Mouse (Mus musculus) frontal cortex, postnatal 25 days (tissue): ENCODE measurements around the gene Vmn1r36.
"Not testable (repeated sequence)": the region's sequence is repeated elsewhere in the genome, so short reads cannot be mapped to it uniquely, and the experiment has no call there.

Experiments
- DNase-seq, 2 experiments: peaks; one replicate each; pipeline ENCODE4 v3.0.0; 2022; ENCODE audit warnings: low spot score in 2 of 2

Gene Vmn1r36

DNA sequence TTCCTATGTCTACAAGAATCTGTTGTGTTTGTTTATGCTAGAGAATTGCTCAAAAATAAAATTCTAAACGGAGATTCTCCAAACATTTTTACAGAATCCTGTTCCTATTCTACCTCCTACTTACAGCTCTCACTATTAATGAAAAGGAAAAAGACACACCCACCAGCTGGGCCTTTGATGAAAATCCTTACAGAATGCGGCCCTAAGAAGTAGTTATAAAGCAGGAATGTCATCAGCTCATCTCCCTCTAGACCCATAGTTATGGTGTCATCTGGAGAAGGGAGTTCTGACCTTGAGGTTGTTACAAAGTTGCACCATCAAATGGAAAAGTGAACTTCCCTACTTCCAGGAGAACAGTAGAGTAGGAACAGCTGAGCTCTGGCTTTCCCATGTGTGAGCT, at the start of gene Vmn1r36:
TSS of gene Vmn1r36 (minus strand) at position 101 of the 400 bp plus-strand sequence.
- not testable (repeated sequence) for DNase-seq

DNA sequence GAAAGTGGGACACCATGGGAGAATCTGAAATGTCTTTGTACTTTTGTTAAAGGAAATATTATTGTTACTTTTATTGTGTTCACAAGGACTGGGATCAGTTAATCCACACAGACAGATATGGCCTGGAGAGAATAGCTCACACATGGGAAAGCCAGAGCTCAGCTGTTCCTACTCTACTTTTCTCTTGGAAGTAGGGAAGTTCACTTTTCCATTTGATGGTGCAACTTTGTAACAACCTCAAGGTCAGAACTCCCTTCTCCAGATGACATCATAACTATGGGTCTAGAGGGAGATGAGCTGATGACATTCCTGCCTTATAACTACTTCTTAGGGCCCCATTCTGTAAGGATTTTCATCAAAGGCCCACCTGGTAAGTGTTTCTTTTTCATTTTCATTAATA, 10.1 kb upstream of the Vmn1r36 start, which contains the start of gene Vmn1r37:
TSS of gene Vmn1r37 (plus strand) at position 301 of the 400 bp plus-strand sequence.
- not testable (repeated sequence) for DNase-seq

DNA sequence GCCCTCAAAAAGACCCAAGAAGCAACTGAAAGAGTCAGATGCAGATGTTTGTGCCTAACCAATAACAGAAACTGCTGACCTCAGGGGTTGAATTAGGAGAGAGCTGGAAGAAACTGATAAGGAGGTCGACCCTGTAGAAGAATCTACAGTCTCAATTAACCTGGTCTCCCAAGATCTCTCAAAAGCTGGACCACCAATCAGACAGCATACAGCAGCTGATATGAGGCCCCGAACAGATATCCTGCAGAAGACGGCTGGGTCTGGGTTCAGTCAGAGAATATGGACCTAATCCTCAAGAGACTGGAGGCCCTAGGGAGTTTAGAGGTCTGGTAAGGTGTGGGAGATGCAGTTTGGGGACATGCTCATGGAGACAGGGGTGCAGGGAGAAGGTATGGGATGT, 5.1 kb downstream of the Vmn1r36 start:
- no peak for DNase-seq

DNA sequence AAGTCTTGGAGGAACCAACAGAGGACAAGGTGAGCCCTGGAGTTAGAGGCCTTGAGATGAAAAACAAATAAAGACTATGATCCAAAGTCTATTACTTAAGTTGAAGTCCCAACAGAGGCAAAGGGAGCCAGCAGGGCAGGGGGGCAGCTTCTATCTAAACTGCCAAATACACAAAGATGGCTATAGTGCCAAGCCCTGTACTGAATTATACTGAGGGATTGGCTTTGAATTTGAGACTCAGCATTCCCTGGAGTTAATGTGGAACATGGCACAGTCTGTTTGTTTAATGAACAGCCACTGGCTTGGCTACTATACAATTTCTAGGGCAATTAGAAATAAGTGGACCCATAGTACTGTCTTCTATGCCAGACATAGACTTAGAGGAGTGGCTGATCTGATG, 10.1 kb downstream of the Vmn1r36 start:
- no peak for DNase-seq

DNA sequence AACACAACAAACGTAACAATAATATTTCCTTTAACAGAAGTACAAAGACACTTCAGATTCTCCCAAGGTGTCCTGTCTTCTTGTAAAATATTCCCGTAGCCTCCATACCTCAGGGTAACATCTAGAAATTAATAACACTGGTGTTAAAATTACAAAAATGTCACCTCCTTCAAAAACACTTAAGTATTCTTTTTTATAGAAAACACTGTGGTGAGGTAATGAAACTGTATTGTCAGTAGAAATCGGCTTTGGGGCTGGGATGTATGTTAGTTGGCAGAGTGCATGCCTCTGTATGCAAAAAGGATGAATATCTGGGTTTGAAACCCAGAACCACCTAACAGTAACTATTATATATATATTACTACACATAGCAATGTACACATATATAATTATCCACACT, 33.2 kb downstream of the Vmn1r36 start, which contains the start of gene Vmn1r35:
TSS of gene Vmn1r35 (minus strand) at position 101 of the 400 bp plus-strand sequence.
- DNase-seq: no peak
